Mouse (Mus musculus) liver, adult 2 months (tissue): ENCODE data around the gene Gprc5c. TPM values are rescaled to one million over a fixed set of nuclear protein-coding genes. Genes with fewer than 3 reads are reported as not detected.

Experiments
- DNase-seq: peaks from one replicate; pipeline ENCODE4 v3.0.0-alpha.2; 2011; ENCODE audit warnings: low read depth, low spot score; ENCODE audit errors: extremely low read depth
- H3K27ac ChIP-seq: fragments of 200-500 bp; replicated peaks from 2 replicates; pipeline ENCODE4 v1.5.1; 2012; ENCODE audit warnings: low read depth, mild to moderate bottlenecking, control low read depth, inconsistent platforms, low read length; ENCODE audit not compliant: insufficient read depth
- H3K27me3 ChIP-seq: fragments of 200-500 bp; 2 replicates; pipeline ENCODE4 v1.6.1; 2012; ENCODE audit warnings: mild to moderate bottlenecking, moderate library complexity, low read length, inconsistent platforms; ENCODE audit not compliant: control insufficient read depth, insufficient read depth
- H3K36me3 ChIP-seq: fragments of 200-500 bp; 2 replicates; pipeline ENCODE4 v1.6.1; 2012; ENCODE audit warnings: low read length, inconsistent platforms; ENCODE audit not compliant: control insufficient read depth, insufficient read depth
- H3K4me1 ChIP-seq: fragments of 200-500 bp; 2 replicates; pipeline ENCODE4 v1.6.1; 2011; ENCODE audit warnings: low read length; ENCODE audit not compliant: control insufficient read depth, insufficient read depth
- H3K4me3 ChIP-seq: fragments of 200-500 bp; 2 replicates; pipeline ENCODE4 v1.5.1; 2011; ENCODE audit warnings: low read depth, mild to moderate bottlenecking, control low read depth, low read length, moderate library complexity; ENCODE audit not compliant: insufficient read depth
- H3K79me2 ChIP-seq: fragments of 200-500 bp; 2 replicates; pipeline ENCODE4 v1.6.1; 2012; ENCODE audit warnings: inconsistent platforms, mild to moderate bottlenecking, low read length, moderate library complexity; ENCODE audit not compliant: control insufficient read depth, insufficient read depth
- H3K9ac ChIP-seq: fragments of 200-500 bp; 2 replicates; pipeline ENCODE4 v1.6.1; 2012; ENCODE audit warnings: low read depth, mild to moderate bottlenecking, control low read depth, inconsistent platforms, low read length
- CTCF ChIP-seq: fragments of 200-500 bp; IDR thresholded peaks from 2 replicates; pipeline ENCODE4 v1.5.1; 2011; ENCODE audit warnings: low read depth, low read length, control low read depth
- POLR2A ChIP-seq: fragments of 200-500 bp; IDR thresholded peaks from 2 replicates; pipeline ENCODE4 v1.6.1; 2011; ENCODE audit warnings: low read length, control low read depth; ENCODE audit not compliant: insufficient read depth; ENCODE audit errors: extremely low read depth
- WGBS: fragments of 180-500 bp; shearing (Covaris S2); methylation state at CpG from one replicate; pipeline ENCODE4 v1.1.7; 2018; 5-methylcytosine and 5-hydroxymethylcytosine counted together
- polyA plus RNA-seq: library from polyadenylated mRNA; depleted of rRNA; stranded (reverse); fragments of >200 nt; gene quantifications from 2 replicates; pipeline ENCODE4 v1.2.3, GENCODE M21; 2012
- total RNA-seq: library from RNA; depleted of rRNA; stranded (reverse); fragments of >200 nt; gene quantifications from 2 replicates; pipeline ENCODE4 v1.2.3, GENCODE M21; 2014

The Gprc5c gene
- total and polyA plus RNA-seq, 2 experiments: 51.4 to 93.9 TPM

- H3K27ac ChIP-seq: peak overlapping the region; percentile 77
- DNase-seq: peak; percentile 85
Observed at GRCm38 (mm10) chr11:114866486-114867360, 15.8 kb downstream of the Gprc5c start.

GRCm38 (mm10) chr11:114867361-114868235, 16.6 kb downstream of the Gprc5c start:
- peaks cover 36% of the 10 kb centered on the region for H3K4me1 ChIP-seq
- peaks cover 3% of the 10 kb centered on the region; the same call in 1 of the 2 replicates for H3K36me3 ChIP-seq
- TF ChIP-seq POLR2A: no peak
- TF ChIP-seq CTCF: no peak
- H3K4me3 ChIP-seq: peak overlapping the region; percentile 12; the same call in 1 of the 2 replicates
- peak overlapping the region; percentile 47 for H3K9ac ChIP-seq
- no peaks in the 10 kb centered on the region for H3K27me3 ChIP-seq
- WGBS: 13% methylated on average over 11 of the region's 11 CpGs
- peak; percentile 70 for DNase-seq
- peaks cover 10% of the 10 kb centered on the region; the same call in 1 of the 2 replicates for H3K79me2 ChIP-seq
- H3K27ac ChIP-seq: peak overlapping the region; percentile 77

More at GRCm38 (mm10) chr11:114866486-114867360, 15.8 kb downstream of the Gprc5c start:
- peaks cover 36% of the 10 kb centered on the region for H3K4me1 ChIP-seq
- TF ChIP-seq CTCF (no peak), POLR2A (no peak)
- H3K9ac ChIP-seq: peak overlapping the region; percentile 47
- H3K27me3 ChIP-seq: no peaks in the 10 kb centered on the region
- WGBS: 11% methylated on average over 10 of the region's 10 CpGs
- H3K4me3 ChIP-seq: peak overlapping the region; percentile 12; the same call in 1 of the 2 replicates
- peaks cover 3% of the 10 kb centered on the region; the same call in 1 of the 2 replicates for H3K36me3 ChIP-seq
- H3K79me2 ChIP-seq: peaks cover 10% of the 10 kb centered on the region; the same call in 1 of the 2 replicates

- Histone ChIP-seq H3K27me3 (no peaks in the 10 kb centered on the region), H3K27ac (no peak overlapping the region; the same call in 1 of the 2 replicates)
- no peak for DNase-seq
Observed at GRCm38 (mm10) chr11:114868280-114868679, 17.3 kb downstream of the Gprc5c start.

GRCm38 (mm10) chr11:114869787-114870186, 18.8 kb downstream of the Gprc5c start:
- Histone ChIP-seq H3K4me3 (no peak overlapping the region), H3K27ac (no peak overlapping the region), H3K79me2 (peaks cover 8% of the 10 kb centered on the region; the same call in 1 of the 2 replicates), H3K9ac (no peak overlapping the region), H3K27me3 (no peaks in the 10 kb centered on the region), H3K36me3 (peaks cover 3% of the 10 kb centered on the region; the same call in 1 of the 2 replicates), H3K4me1 (peaks cover 26% of the 10 kb centered on the region)
- TF ChIP-seq CTCF: no peak
- no peak for TF ChIP-seq POLR2A
- DNase-seq: no peak
- WGBS: 87% methylated on average over 1 of the region's 1 CpGs

More at GRCm38 (mm10) chr11:114868280-114868679, 17.3 kb downstream of the Gprc5c start:
- H3K4me3 ChIP-seq: no peak overlapping the region
- peaks cover 36% of the 10 kb centered on the region for H3K4me1 ChIP-seq
- 45% methylated on average over 12 of the region's 12 CpGs for WGBS
- H3K36me3 ChIP-seq: peaks cover 3% of the 10 kb centered on the region; the same call in 1 of the 2 replicates
- H3K79me2 ChIP-seq: peaks cover 10% of the 10 kb centered on the region; the same call in 1 of the 2 replicates
- H3K9ac ChIP-seq: no peak overlapping the region
- TF ChIP-seq POLR2A: no peak
- no peak for TF ChIP-seq CTCF

GRCm38 (mm10) chr11:114871540-114871939, 20.6 kb downstream of the Gprc5c start:
- H3K4me1 ChIP-seq: peaks cover 16% of the 10 kb centered on the region
- H3K9ac ChIP-seq: no peak overlapping the region
- H3K27me3 ChIP-seq: no peaks in the 10 kb centered on the region
- 83% methylated on average over 2 of the region's 2 CpGs for WGBS
- TF ChIP-seq CTCF (no peak), POLR2A (no peak)
- DNase-seq: no peak
- peaks cover 3% of the 10 kb centered on the region; the same call in 1 of the 2 replicates for H3K36me3 ChIP-seq
- H3K79me2 ChIP-seq: no peaks in the 10 kb centered on the region
- H3K27ac ChIP-seq: no peak overlapping the region
- no peak overlapping the region for H3K4me3 ChIP-seq
